Mouse (Mus musculus): ENCODE results near the gene Shisa2. TPM values are rescaled to one million over a fixed set of nuclear protein-coding genes. Genes with fewer than 3 reads are reported as not detected.

Gene Shisa2
- polyA plus RNA-seq, 1 experiment: 1.9 TPM

DNA sequence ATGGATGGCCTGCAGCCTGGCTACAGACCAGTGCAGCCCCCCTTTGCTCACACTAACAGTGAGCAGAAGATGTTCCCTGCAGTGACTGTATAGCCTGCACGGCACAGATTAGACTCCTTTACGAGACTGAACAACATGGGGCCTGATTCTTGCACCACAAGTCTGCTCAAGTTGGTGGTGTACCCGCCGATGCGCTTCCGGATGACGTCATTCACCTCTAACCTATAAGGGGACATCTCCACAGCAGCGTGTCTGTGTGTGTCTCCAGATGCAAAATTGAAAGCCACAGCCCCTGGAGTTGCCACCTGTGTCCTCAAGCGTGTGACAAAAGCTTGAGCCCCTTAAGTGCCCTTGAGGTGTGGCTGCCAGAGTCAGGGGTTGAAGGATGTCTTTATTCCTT lies 5.0 kb downstream of the Shisa2 start:
- DNase-seq (ENCODE audit: low spot score): no peak

DNA sequence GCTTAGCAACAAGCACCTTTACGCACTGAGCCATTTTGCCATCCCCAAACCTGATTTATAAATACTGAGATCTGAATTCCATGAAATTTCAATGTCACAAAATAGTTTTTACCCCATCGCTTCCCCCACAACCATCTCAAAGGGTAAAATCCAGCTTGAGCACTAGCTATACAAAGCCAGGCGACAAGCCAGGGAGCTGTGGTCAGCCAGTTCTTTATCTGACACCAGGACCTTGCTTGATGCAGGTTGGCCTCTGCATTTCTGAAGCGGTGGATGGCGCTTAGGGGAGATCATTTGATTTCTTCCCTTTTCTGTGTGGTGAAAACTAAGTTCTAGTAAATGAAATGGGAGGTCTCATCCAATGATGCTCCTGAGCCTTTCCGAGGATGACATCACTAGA lies 7.0 kb downstream of the Shisa2 start:
- DNase-seq (ENCODE audit: low spot score): no peak

DNA sequence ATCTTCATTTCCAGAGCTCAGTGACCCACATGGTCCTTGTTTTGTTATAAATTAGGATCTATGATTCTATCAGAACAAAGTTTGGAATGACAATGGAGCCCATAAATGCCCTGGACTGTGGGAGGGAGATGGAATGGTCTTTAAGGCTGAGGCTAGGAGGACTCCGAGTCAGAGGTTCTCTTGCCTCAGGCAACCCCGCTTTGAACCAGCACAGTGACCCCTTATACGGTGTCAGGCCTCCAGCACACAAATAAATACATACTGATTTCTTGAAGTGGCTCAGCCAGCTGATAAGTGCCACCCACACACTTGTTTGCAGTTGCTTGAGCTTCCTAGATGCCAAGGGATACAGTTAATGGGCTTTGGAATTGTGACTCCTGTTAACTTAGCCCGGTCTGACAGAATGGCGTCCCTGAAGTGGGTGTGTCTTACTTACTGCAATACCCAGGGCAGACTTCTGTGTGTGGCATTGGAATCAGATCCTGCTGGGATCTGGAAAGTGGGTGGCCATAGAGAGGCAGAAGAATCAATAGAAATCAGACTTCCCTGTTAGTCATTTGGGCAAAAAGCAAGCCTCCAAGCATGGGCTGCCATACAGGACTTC lies 8.3 kb downstream of the Shisa2 start:
- DNase-seq (ENCODE audit: low spot score): no peak

DNA sequence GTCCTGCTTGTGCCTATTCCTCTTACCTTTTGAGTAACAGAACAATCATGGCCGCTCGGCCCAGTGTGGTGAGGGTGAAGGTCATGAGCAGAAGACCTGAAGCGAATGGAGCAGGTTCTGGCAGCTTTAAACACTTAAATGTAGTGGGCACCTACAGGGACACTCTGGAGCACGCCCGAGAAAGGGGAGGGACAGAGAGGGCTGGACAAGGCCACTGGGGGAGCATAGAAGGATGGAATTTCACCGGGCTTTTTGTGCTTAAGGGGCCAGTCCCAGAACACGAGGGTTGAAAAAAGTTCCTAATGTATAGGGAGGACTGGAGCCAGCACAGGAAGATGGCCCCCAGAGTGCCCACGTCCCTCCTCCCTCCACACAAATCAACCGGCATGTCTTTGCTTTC lies 8.9 kb downstream of the Shisa2 start:
- DNase-seq (ENCODE audit: low spot score): no peak

DNA sequence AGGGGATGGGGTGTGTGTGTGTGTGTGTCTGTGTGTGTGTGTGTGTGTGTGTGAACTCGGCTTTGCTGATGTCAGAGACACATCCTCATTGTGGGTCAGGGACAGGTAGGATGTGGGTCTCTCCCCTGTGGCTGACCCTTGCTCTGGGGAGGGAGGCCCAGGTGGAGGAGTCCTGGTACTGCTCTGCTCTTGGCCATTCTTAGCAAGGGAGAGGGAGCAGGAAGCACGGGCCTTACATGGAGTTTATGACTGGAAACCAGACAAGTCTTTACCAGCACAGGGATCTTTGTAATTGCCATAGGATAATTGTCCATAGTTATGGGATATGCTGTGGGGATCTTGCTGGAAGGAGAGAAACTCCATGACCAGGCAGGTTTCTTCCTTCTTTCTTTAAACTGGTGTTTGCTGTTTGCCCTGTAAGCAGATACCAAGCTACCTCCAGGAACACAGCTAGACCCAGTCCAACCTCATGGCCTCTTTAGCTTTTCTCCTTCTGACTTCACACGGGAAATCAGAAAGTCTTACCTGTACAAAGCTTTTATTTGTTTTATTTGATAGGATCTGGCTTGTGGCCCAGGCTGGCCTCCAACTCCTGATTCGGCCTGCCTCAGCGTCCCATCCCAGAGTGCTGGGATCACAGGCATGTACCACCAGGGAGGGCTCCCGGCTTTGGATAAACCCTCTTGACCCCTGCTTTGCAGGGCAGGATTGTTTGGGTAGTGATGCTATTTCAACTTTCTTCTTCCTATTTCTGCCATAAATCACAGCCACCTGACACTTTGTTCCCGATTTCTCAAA lies 14.0 kb downstream of the Shisa2 start:
- DNase-seq (ENCODE audit: low spot score): no peak

DNA sequence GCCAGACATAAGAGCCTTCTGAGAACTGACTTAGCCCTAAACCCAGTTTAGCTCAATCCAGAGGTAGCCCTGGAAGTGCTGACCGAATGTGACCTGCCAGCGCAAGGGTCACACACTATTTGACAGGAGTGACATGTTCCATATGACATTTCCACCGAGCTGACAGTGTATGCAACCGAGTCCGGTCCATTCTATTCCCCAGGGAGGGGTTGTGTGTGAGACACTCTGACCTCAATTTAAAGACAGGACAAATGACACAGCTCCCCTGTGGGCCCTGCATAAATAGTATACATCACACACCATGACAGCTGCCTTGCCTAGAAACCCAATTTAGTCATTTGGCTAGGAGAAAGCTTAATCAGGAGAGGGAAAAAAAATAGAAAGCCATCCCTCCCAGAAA lies 16.7 kb downstream of the Shisa2 start:
- DNase-seq (ENCODE audit: low spot score): no peak

DNA sequence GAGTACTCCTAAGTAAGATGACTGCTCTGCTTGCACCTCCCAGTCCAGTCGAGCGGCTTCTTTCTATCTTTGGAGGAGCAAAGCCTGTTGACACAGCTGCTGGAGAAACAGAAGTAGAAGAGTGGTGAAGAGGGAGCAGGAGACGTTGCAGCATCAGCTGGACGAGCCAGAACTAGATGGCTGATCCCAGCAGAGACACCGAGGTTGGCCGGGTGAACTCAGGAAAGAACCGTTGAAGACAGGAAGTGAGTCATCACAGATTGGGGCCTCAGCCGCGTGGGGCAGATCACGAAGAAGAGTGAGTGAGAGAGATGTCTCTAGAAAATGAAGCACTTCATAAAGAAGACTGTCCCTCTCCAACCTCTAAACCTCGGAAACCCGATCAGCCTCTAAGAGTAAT lies 18.5 kb downstream of the Shisa2 start:
- DNase-seq (ENCODE audit: low spot score): no peak

DNA sequence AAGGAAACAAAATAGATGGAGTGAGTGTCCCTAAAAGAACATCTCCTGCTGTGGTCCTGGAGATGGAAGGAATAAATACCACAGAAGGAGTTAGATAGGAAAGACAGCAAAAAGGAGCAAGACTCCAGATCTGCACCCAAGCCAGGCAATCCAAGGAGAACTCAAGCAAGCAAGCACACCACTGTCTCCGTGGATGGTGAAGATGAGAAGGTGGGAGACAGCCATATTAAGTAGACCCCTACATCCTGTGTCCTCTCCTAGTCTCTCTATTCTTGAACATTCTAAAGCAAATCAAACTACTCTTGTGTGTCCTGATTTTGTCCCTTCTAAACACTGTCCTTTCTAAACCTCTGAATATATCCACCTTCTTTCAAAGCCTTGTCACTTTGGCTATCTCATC lies 19.1 kb downstream of the Shisa2 start:
- no peak for DNase-seq (ENCODE audit: low spot score)

DNA sequence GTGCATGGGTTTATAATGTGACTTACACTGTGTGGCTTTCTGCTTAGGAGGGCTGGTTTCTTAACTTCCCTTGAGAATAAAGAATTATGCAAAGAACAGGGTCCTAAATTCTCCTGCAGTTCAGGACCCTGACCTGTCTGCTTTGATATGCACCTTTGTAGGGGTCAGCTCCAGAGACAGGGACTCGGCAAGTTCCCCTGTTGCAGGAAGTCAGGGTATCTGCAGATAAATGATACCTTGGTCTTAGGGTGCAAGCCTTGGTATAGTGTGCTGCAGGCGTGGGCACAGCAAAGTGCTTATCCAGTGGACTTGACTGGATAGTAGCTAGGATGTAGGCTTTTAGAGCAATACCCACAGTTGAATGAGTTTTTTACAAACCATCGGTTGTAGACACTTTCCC lies 19.8 kb downstream of the Shisa2 start:
- no peak for DNase-seq (ENCODE audit: low spot score)

DNA sequence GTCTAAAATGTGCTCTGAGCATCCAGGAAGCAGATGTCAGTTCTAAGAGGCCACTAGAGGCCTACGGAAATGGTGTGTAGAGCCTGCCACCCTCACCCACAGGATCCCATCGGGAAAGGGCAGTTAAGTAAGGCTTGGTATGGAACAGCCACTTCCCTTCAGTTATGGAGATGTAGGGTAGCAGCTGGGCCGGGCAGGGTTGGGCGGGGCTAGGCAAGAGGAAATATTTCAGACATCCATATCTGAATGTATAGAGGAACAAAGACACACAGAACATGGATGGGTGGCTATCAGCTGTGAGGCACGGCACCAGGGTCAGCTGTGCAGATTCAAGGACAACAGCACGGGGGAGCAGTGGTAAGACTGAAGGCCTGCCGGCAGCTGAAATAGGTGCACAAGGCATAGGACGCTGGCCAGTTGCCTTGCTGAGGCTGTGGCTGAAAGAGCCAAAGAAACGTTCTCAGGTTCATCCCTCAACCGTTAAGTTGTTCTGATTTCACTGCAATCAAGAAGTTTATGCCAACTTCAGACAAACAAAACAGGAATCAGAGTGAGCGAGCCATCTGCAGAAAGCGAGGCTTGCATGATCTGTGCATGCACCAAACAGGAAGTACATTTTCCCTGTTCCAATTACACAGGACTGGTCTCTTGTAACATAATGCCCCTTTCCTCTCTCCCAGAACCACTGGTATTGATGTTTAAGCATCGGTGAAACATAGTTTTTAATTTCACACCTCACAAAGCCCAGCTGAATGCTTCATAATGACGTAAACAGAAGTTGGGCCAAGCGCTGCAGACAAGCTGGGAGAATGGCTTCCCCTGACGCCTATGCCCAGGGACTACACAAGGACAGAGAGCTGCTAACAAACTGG lies 22.0 kb downstream of the Shisa2 start:
- DNase-seq (ENCODE audit: low spot score): no peak

DNA sequence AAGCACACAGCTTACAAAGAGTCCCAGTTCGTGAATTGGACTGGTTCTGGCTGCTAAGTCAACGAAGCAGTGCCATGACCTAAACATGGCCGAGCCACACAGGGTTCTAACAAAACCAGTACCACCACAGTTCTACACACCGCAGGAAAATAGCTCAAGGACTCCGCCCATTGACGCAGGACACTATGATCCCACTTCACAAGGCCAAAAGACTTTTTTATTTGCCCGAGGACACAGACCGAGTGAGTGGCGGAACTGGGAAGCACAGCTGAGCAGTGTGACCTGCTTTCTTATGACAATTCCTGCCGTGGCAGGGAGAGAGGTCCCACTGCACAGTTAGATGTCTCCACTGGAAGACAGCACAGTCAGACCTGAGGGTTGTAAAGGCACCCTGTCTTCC lies 23.5 kb downstream of the Shisa2 start:
- no peak for DNase-seq (ENCODE audit: low spot score)

DNA sequence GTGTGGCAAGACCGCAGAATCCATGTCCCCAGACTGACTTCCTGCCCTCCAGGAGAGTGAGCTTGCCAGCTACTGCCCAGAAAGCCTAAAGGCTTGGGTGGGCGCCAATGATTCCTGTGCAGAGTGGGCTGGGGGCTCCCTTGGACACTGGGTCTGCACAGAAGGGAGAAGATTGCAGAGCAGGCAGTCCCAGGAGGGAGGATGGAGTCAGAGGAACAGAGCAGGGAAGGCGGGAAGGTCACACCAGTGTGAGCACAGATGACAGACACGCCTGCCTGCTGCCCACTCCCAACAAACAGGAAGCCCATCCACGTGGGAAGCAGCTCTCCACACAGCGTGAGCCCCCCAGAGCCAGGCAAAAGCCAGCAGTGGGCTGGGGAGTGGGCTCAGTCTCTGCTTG lies 24.2 kb downstream of the Shisa2 start:
- DNase-seq (ENCODE audit: low spot score): no peak

DNA sequence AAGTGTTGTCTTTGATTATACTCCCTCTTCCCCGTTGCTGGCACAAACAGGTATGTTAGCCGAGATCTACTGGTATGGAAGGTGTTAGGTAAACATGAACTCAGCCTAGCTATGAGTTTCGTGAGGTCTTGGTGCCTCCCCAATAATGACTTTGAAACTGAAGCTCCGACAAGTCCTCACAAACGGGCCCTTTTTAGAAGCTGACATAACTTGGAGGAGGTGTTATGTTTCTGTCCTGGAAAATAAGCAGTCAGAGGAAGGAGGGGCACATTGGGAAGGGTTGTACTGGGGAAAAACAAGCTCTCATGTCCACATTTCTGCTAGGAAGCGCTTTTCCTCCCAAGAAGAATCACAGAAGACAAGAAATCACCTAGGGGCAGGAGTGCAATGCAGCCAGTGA lies 31.5 kb downstream of the Shisa2 start:
- DNase-seq (ENCODE audit: low spot score): no peak

DNA sequence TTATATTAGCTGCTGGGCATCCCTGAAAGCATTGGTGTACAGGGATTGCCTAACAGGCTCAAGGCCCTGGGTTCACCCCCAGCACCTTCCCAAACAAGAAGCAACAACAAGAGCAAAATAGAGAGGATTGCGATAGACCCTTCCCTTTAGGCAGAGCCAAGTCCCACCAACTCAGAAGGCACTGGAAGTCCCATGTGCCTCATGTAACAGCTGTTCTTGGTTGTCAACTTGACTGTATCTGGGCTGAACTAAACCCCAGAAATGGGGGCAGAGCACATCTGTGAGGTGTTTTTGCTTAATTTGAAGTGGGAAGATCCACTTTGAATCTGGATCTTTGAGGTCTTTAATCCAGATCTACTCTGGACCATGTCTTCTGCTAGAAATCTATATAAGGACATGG lies 32.0 kb downstream of the Shisa2 start:
- no peak for DNase-seq (ENCODE audit: low spot score)

DNA sequence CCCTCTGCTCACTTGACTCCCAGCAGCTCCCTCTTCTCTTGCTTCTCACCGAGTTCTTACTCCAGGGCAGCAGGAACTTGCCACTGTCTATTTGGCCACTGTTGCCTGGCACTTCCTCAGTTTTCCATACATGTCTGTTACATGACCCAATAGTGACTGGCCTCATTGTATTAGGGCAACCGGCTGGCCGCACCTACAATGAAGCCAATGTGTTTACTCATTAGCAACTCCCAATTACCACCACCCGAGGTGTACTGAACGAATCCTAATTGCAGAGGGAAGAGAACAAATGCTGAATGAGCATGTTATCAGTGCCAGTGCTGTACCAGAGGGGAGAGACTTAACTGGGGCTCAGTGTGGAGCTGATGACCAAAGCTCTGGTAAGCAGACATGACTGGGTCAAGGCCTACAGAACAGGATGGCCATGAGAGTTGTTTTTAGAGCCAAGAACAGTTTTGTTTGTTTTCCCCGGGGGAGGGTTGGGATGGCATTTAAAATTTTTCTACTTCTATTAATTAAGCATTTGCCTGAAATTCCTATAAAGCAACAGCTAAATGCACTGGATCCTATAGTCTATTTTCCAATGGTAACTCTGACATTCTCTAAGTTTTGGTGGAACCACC lies 47.9 kb downstream of the Shisa2 start:
- no peak for DNase-seq (ENCODE audit: low spot score)

DNA sequence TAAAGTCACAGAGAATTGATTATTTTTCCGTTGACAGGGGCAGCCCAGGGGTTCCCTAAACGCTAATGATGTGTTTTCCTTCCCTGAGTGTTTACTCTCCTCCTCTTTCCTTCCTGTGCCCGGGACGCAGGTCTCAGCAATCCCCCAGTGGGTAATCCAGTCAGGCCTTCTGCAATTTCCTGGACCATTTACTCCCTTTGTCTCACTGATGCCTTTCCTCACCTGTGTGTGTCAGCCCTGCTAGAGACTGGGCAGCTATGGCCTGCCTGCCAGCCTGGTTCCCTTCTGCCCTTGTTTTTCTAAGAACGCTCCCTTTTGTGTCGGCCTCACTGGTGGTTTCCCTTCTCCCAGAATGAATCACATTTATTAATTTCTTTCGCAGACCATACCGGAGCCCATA lies 49.4 kb downstream of the Shisa2 start:
- DNase-seq (ENCODE audit: low spot score): no peak

DNA sequence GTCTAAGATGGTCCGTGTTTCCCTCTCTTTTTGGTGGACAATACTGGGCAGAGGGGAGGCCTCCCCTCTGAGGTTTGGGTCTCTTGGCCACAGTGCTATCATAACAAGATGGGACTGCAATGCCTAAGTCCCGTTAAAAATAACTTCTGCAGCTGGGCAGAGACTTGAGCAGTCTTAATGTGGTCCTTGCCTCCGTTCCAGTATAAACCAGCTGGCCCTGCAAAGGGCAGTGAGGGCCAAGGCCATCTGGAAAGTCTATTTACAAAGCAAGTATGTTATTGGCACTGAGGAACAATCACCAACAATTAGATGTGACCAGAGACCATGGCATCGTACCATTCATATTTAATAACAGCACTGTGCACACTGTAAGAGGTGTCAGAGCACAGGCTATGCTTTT lies 50.2 kb downstream of the Shisa2 start:
- DNase-seq (ENCODE audit: low spot score): no peak

DNA sequence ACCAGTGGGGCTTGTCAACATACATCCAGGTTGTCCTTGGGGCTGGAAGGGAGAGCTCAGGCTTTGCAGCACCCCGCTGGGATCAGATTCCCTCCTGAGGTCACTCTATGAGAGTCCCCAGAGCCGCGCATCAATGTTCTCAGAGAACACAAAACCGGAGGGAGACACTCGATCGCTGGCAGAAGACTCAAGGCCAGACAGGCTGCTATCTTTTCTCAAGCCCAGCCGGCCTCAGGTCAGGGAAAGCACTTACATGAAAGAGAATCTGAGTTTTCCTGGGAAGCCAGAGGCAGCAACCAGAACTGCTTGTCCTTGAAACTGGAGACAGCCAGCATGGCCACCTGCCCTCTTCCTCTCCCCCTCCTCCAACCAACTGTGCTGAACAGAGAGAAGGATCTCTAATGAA lies 52.5 kb downstream of the Shisa2 start:
- no peak for DNase-seq (ENCODE audit: low spot score)

Data from urinary bladder, adult 2 months (tissue).